Mouse (Mus musculus) midbrain, embryonic 10.5 days (tissue): ENCODE measurements around the gene Olfml2b. TPM values are rescaled to one million over a fixed set of nuclear protein-coding genes. Genes with fewer than 3 reads are reported as not detected.
A peak's percentile ranks its signal among the peaks of the same experiment; 100 is the strongest.

Experiments
- DNase-seq: peaks from one replicate; pipeline ENCODE4 v3.0.0-alpha.2; 2017; ENCODE audit warnings: low spot score
- H3K27ac ChIP-seq: fragments of 300-500 bp; sonication (generic); replicated peaks from 2 replicates; pipeline ENCODE4 v1.5.1; 2016; ENCODE audit warnings: mild to moderate bottlenecking
- H3K27me3 ChIP-seq: fragments of 300-500 bp; sonication (generic); 2 replicates; pipeline ENCODE4 v1.6.1; 2016; ENCODE audit warnings: low read depth, mild to moderate bottlenecking; ENCODE audit not compliant: poor library complexity, severe bottlenecking
- H3K36me3 ChIP-seq: fragments of 300-500 bp; sonication (generic); 2 replicates; pipeline ENCODE4 v1.6.1; 2016; ENCODE audit warnings: mild to moderate bottlenecking, moderate library complexity
- H3K4me1 ChIP-seq: fragments of 300-500 bp; sonication (generic); 2 replicates; pipeline ENCODE4 v1.6.1; 2016
- H3K4me3 ChIP-seq: fragments of 300-500 bp; sonication (generic); 2 replicates; pipeline ENCODE4 v1.5.1; 2016; ENCODE audit warnings: mild to moderate bottlenecking, moderate library complexity
- H3K9me3 ChIP-seq: fragments of 300-500 bp; sonication (generic); replicated peaks from 2 replicates; pipeline ENCODE4 v1.6.1; 2016; ENCODE audit warnings: mild to moderate bottlenecking
- WGBS: fragments of 180-500 bp; shearing (Covaris S2); methylation state at CpG from one replicate; pipeline ENCODE4 v1.1.7; 2016; 5-methylcytosine and 5-hydroxymethylcytosine counted together
- polyA plus RNA-seq: library from polyadenylated mRNA; unstranded; fragments of >200 nt; fragmentation: Nextera tagmentation; extraction: Ambion mirVana; gene quantifications from 2 replicates; pipeline ENCODE4 v1.2.1, GENCODE M21; 2016

Olfml2b gene
- polyA plus RNA-seq, 1 experiment from 2014 or later, result 6.1 TPM

DNA sequence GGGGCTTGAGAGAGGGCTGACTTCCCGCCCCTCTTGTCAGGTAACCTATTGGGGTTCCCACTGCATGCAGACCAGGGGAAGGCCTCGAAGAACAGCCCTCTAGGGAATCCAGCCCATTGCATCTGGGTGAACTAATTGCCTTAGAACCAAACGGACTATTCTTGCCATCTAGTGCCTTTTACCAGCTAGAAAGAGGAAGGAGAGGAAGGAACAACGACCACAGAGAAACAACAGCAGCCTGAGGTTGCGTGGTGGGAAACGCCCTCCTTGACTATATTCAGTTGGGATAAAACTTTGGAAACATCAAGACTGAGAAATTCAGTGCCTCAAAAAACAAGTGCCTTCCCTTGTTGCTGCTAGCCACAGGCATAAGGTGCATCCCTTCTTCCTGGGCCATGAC lies 39.5 kb downstream of the Olfml2b start:
- 0 out of 2 replicates have a peak, but pooled peaks cover 1% of the 10 kb centered on the region for H3K4me1 ChIP-seq

GRCm38 (mm10) chr1:170689773-170690172 lies 45.4 kb downstream of the Olfml2b start:
- H3K4me3 ChIP-seq, result no peak overlapping the region
- 94% methylated on average over 8 of the region's 8 CpGs for WGBS
- H3K27me3 ChIP-seq, result no peaks in the 10 kb centered on the region
- no peak overlapping the region for H3K27ac ChIP-seq
- H3K9me3 ChIP-seq, result no peaks in the 10 kb centered on the region
- H3K36me3 ChIP-seq, result no peaks in the 10 kb centered on the region
- no peak for DNase-seq
- peaks cover under 1% of the 10 kb centered on the region; the same call in 1 of the 2 replicates for H3K4me1 ChIP-seq

More for the DNA sequence above, 39.5 kb downstream of the Olfml2b start:
- Histone ChIP-seq H3K27me3 (no peaks in the 10 kb centered on the region), H3K27ac (no peak overlapping the region), H3K36me3 (peaks cover 13% of the 10 kb centered on the region), H3K4me3 (no peak overlapping the region), H3K9me3 (no peaks in the 10 kb centered on the region)
- no peak for DNase-seq
- 84% methylated on average over 6 of the region's 6 CpGs for WGBS

- Histone ChIP-seq H3K36me3 (no peaks in the 10 kb centered on the region), H3K27ac (no peak overlapping the region), H3K4me3 (no peak overlapping the region), H3K4me1 (peaks cover 7% of the 10 kb centered on the region; the same call in 1 of the 2 replicates), H3K9me3 (no peaks in the 10 kb centered on the region), H3K27me3 (no peaks in the 10 kb centered on the region)
- no peak for DNase-seq
- 93% methylated on average over 5 of the region's 5 CpGs for WGBS
Observed at GRCm38 (mm10) chr1:170691301-170691700, 47.0 kb downstream of the Olfml2b start.

DNA sequence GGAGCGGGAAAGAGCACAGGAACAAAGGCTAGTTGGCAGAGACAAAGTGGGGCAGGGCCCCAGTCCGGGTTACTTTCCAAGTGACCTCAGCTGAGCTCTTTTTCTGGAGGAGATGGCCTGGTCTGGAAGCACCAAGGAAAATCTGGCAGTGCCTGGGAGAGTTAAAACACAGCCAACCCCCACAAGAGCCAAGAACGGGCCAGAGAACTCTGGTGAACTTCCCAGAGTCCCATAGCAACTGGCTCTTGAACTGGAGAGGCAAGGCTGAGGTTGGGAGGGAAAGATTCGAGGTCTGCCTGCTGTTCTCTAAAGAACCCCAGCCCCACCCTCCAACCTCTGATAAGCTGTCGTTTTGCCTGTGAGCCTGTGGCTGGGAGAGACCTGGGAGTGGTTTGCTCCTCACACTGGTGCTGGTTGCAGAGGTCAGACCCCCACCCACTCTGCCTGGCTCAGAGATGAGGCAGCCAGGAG lies 50.5 kb downstream of the Olfml2b start:
- no peak for DNase-seq
- WGBS, result 68% methylated on average over 5 of the region's 5 CpGs
- H3K36me3 ChIP-seq, result no peaks in the 10 kb centered on the region
- H3K27me3 ChIP-seq, result no peaks in the 10 kb centered on the region
- H3K4me1 ChIP-seq, result peaks cover 7% of the 10 kb centered on the region; the same call in 1 of the 2 replicates
- H3K4me3 ChIP-seq, result no peak overlapping the region
- H3K9me3 ChIP-seq, result no peaks in the 10 kb centered on the region
- H3K27ac ChIP-seq, result peak overlapping the region; percentile 33; the same call in 1 of the 2 replicates

- Histone ChIP-seq H3K27ac (peak overlapping the region; percentile 33; the same call in 1 of the 2 replicates), H3K36me3 (no peaks in the 10 kb centered on the region), H3K27me3 (no peaks in the 10 kb centered on the region), H3K4me3 (no peak overlapping the region), H3K4me1 (peaks cover 7% of the 10 kb centered on the region; the same call in 1 of the 2 replicates), H3K9me3 (no peaks in the 10 kb centered on the region)
- WGBS, result 55% methylated on average over 6 of the region's 6 CpGs
- DNase-seq, result no peak
Observed at GRCm38 (mm10) chr1:170695326-170695725, 51.0 kb downstream of the Olfml2b start.

DNA sequence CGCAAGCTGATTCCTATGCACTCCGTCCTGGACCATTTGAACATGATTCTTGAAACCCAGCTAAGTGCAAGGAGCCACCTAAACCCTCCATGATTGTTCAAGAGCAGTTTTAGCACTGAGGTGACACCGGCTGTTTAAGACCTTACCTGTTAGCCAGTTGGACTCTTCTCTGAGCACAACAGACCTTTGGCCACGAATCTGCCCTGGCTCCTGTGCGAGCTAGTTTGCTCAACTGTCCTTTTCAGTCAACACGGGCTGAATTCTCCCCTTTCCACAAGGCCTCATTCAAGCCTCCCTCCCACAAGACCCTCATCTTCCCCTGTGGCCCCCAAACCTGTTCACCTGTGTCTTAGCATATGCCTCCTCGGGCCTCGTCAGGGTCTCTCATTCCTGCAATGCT lies 52.7 kb downstream of the Olfml2b start:
- Histone ChIP-seq H3K4me1 (peaks cover 7% of the 10 kb centered on the region), H3K9me3 (no peaks in the 10 kb centered on the region), H3K27ac (no peak overlapping the region), H3K36me3 (no peaks in the 10 kb centered on the region), H3K27me3 (no peaks in the 10 kb centered on the region), H3K4me3 (no peak overlapping the region)
- no peak for DNase-seq
- 94% methylated on average over 8 of the region's 8 CpGs for WGBS

DNA sequence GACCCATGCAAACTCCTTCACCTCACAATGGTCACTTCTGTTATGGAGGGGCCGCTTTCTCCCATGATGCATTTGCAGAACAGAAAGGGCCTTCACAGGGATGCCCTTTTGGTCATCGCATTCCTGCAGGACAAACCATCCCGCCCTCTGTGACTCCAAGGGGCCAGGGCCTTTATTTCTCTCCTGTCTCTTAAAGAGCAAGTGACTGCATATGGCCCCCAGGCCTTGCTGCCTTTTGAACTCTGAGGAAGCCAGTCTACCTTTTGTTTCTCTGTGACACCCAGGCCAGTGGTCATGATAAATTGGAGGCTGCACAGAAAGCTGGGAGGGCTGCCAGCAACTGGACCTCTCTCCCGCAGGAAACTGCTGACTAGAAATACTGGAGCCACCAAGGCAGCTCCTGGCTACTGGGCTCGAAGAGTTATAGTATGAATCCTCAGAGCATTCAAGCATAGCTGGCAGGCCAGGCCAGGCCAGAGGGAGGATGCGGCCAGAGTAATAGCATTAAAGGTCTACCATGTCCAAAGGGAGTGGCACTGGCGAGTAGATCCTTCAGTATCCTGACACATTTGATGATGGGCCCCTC lies 53.5 kb downstream of the Olfml2b start:
- WGBS, result 81% methylated on average over 7 of the region's 7 CpGs
- H3K36me3 ChIP-seq, result no peaks in the 10 kb centered on the region
- no peaks in the 10 kb centered on the region for H3K27me3 ChIP-seq
- H3K4me1 ChIP-seq, result peaks cover 7% of the 10 kb centered on the region
- no peak for DNase-seq
- no peak overlapping the region for H3K4me3 ChIP-seq
- no peaks in the 10 kb centered on the region for H3K9me3 ChIP-seq
- H3K27ac ChIP-seq, result no peak overlapping the region

- WGBS, result 78% methylated on average over 3 of the region's 3 CpGs
- no peak for DNase-seq
- Histone ChIP-seq H3K27ac (no peak overlapping the region), H3K9me3 (no peaks in the 10 kb centered on the region), H3K36me3 (no peaks in the 10 kb centered on the region), H3K4me1 (peaks cover 7% of the 10 kb centered on the region), H3K27me3 (no peaks in the 10 kb centered on the region), H3K4me3 (no peak overlapping the region)
Observed at GRCm38 (mm10) chr1:170698771-170699170, 54.4 kb downstream of the Olfml2b start.

- no peaks in the 10 kb centered on the region for H3K36me3 ChIP-seq
- DNase-seq, result no peak
- peaks cover 7% of the 10 kb centered on the region for H3K4me1 ChIP-seq
- H3K27me3 ChIP-seq, result no peaks in the 10 kb centered on the region
- no peak overlapping the region for H3K27ac ChIP-seq
- H3K4me3 ChIP-seq, result no peak overlapping the region
- H3K9me3 ChIP-seq, result no peaks in the 10 kb centered on the region
- WGBS, result 90% methylated on average over 9 of the region's 9 CpGs
Observed at GRCm38 (mm10) chr1:170699553-170699952, 55.2 kb downstream of the Olfml2b start.

DNA sequence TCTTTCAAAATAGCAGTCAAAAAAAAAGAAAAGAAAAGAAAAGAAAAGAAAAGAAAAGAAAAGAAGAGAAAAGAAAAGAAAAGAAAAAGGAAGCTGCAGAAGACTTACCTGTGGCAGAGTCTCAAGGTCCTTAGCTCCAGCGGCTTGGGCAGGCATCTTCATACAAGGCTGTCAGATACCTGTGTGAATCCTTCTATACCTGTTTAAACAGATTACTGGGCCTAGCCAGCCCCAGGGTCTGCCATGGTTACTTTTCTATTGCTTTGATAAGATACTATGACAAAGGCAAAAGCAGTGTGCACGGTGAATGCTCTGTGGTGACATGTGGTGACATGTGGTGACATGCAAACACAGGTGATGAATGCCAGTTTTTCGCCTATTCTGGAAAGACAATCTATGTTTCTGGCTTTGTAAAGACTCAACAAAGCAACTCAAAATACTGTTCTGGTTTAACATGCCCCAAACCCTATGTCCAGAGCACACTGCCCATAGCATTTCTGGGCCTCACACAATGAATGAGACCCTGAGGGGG lies 56.2 kb downstream of the Olfml2b start:
- Histone ChIP-seq H3K27me3 (no peaks in the 10 kb centered on the region), H3K9me3 (no peaks in the 10 kb centered on the region), H3K4me1 (no peaks in the 10 kb centered on the region; the same call in 1 of the 2 replicates), H3K4me3 (no peak overlapping the region), H3K36me3 (no peaks in the 10 kb centered on the region), H3K27ac (no peak overlapping the region)
- no peak for DNase-seq
- 83% methylated on average over 3 of the region's 3 CpGs for WGBS

- no peaks in the 10 kb centered on the region for H3K36me3 ChIP-seq
- no peaks in the 10 kb centered on the region for H3K9me3 ChIP-seq
- DNase-seq, result no peak
- no peak overlapping the region for H3K27ac ChIP-seq
- H3K27me3 ChIP-seq, result no peaks in the 10 kb centered on the region
- WGBS, result 60% methylated on average over 3 of the region's 3 CpGs
- no peak overlapping the region for H3K4me3 ChIP-seq
- H3K4me1 ChIP-seq, result no peaks in the 10 kb centered on the region; the same call in 1 of the 2 replicates
Observed at GRCm38 (mm10) chr1:170701178-170701577, 56.8 kb downstream of the Olfml2b start.

DNA sequence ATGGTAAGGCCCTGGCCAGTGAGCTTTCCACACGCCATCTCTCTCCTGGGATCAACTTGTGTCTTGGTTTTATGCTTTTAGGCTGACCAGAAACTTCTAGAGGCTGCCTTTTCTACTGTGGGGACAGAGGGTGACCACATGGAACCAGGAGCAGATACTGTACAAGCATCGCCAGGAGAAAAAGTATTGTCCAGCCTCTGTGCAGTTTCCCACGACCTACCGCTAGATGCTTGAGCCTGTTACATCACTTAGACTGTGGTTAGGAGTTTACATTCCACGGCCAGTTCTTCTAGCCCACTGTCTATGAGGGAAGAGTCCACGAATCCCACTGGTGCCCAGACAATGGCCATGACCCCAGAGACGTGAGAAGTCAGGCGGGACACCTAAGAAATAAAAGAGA lies 57.2 kb downstream of the Olfml2b start:
- Histone ChIP-seq H3K4me1 (no peaks in the 10 kb centered on the region; the same call in 1 of the 2 replicates), H3K4me3 (no peak overlapping the region), H3K36me3 (no peaks in the 10 kb centered on the region), H3K27ac (no peak overlapping the region), H3K27me3 (no peaks in the 10 kb centered on the region), H3K9me3 (no peaks in the 10 kb centered on the region)
- no peak for DNase-seq
- WGBS, result 88% methylated on average over 8 of the region's 8 CpGs

GRCm38 (mm10) chr1:170702263-170702662 lies 57.9 kb downstream of the Olfml2b start:
- H3K27me3 ChIP-seq, result no peaks in the 10 kb centered on the region
- DNase-seq, result no peak
- 87% methylated on average over 2 of the region's 2 CpGs for WGBS
- no peak overlapping the region for H3K27ac ChIP-seq
- no peaks in the 10 kb centered on the region for H3K36me3 ChIP-seq
- no peaks in the 10 kb centered on the region for H3K9me3 ChIP-seq
- H3K4me1 ChIP-seq, result no peaks in the 10 kb centered on the region; the same call in 1 of the 2 replicates
- H3K4me3 ChIP-seq, result no peak overlapping the region
